Mouse (Mus musculus): ENCODE data around the gene Fbxo28. TPM values are rescaled to one million over a fixed set of nuclear protein-coding genes. Genes with fewer than 3 reads are reported as not detected.
A peak's percentile ranks its signal among the peaks of the same experiment; 100 is the strongest.
"Not testable (repeated sequence)": the region's sequence is repeated elsewhere in the genome, so short reads cannot be mapped to it uniquely, and the experiment has no call there.

The Fbxo28 gene
- polyA plus RNA-seq, 1 experiment from 2014 or later: 32.1 TPM

DNA sequence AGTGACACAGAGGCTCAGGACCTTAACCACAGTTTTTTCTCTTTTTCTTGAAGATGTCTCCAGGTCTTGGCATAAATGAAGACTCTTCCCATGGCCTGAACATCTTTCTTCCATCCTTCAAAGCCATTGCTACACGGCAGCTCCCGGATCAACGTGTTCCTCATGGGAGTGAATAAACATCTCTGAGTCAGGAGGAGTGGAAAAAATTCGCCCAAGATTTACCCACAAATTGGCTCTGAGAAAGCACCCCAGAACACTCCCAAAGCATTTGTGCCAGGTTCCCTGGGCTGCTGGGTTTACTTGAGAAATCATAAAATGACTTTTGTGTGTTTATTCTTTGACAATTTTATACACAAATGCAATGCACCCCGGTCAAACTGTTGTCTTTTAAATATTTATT, 38.5 kb downstream of the Fbxo28 start:
- Histone ChIP-seq H3K27me3 (ENCODE audit: control insufficient read depth, insufficient read depth, low read length) (no peaks in the 10 kb centered on the region), H3K36me3 (ENCODE audit: control insufficient read depth, insufficient read depth, low read length) (no peaks in the 10 kb centered on the region), H3K4me1 (ENCODE audit: control insufficient read depth, insufficient read depth, low read length) (no peaks in the 10 kb centered on the region), H3K4me2 (no peak overlapping the region), H3K4me3 (ENCODE audit: low read depth, low read length) (no peak overlapping the region), H3K27ac (ENCODE audit: low read depth, low read length) (no peak overlapping the region), H3K9ac (ENCODE audit: low read length) (no peak overlapping the region), H3K9me3 (ENCODE audit: control insufficient read depth, low read length) (no peaks in the 10 kb centered on the region)
- DNase-seq (ENCODE audit: low spot score, missing footprints) (peak; percentile 74), ATAC-seq (ENCODE audit: low FRiP score) (no peak)
- WGBS: 90% methylated on average over 5 of the region's 5 CpGs

GRCm38 (mm10) chr1:182302176-182302870, 39.1 kb downstream of the Fbxo28 start:
- Histone ChIP-seq H3K9ac (ENCODE audit: low read length) (no peak overlapping the region), H3K27me3 (ENCODE audit: control insufficient read depth, insufficient read depth, low read length) (no peaks in the 10 kb centered on the region), H3K9me3 (ENCODE audit: control insufficient read depth, low read length) (no peaks in the 10 kb centered on the region), H3K36me3 (ENCODE audit: control insufficient read depth, insufficient read depth, low read length) (no peaks in the 10 kb centered on the region), H3K4me2 (no peak overlapping the region), H3K4me1 (ENCODE audit: control insufficient read depth, insufficient read depth, low read length) (no peaks in the 10 kb centered on the region), H3K4me3 (ENCODE audit: low read depth, low read length) (no peak overlapping the region), H3K27ac (ENCODE audit: low read depth, low read length) (no peak overlapping the region)
- DNase-seq (ENCODE audit: low spot score, missing footprints) (peak; percentile 73), ATAC-seq (ENCODE audit: low FRiP score) (no peak)
- WGBS: 84% methylated on average over 6 of the region's 6 CpGs

GRCm38 (mm10) chr1:182297821-182298220, 43.6 kb downstream of the Fbxo28 start:
- no peak overlapping the region for H3K4me2 ChIP-seq
- H3K27me3 ChIP-seq (ENCODE audit: control insufficient read depth, insufficient read depth, low read length): no peaks in the 10 kb centered on the region
- 95% methylated on average over 5 of the region's 5 CpGs for WGBS
- no peaks in the 10 kb centered on the region for H3K9me3 ChIP-seq (ENCODE audit: control insufficient read depth, low read length)
- no peak overlapping the region for H3K4me3 ChIP-seq (ENCODE audit: low read depth, low read length)
- DNase-seq (ENCODE audit: low spot score, missing footprints): peak; percentile 62
- H3K27ac ChIP-seq (ENCODE audit: low read depth, low read length): no peak overlapping the region
- no peaks in the 10 kb centered on the region for H3K4me1 ChIP-seq (ENCODE audit: control insufficient read depth, insufficient read depth, low read length)
- no peak overlapping the region for H3K9ac ChIP-seq (ENCODE audit: low read length)
- ATAC-seq (ENCODE audit: low FRiP score): no peak
- H3K36me3 ChIP-seq (ENCODE audit: control insufficient read depth, insufficient read depth, low read length): no peaks in the 10 kb centered on the region

DNA sequence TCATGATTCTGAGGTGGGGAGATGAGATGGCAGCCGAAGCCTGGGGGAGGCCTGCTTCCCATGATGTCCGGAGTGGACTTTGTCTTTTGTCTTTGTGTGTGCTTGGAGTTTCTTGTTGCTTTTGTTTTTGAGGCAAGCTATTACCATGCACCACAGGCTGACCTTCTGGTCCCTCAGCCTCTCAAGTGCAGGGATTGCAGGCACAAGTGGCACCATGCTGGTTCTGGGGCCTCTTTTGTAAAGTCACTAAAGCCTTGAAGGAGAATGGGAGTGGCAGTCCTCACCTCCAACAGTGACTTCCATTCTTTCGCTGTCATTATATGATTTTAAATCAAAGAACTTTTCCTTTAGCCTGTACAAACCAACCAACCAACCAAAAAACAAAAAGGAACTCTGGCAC, 44.2 kb downstream of the Fbxo28 start:
- ATAC-seq (ENCODE audit: low FRiP score) (no peak), DNase-seq (ENCODE audit: low spot score, missing footprints) (peak; percentile 23)
- WGBS: 35% methylated on average over 3 of the region's 3 CpGs
- Histone ChIP-seq H3K27ac (ENCODE audit: low read depth, low read length) (no peak overlapping the region), H3K4me2 (no peak overlapping the region), H3K9me3 (ENCODE audit: control insufficient read depth, low read length) (no peaks in the 10 kb centered on the region), H3K27me3 (ENCODE audit: control insufficient read depth, insufficient read depth, low read length) (no peaks in the 10 kb centered on the region), H3K4me1 (ENCODE audit: control insufficient read depth, insufficient read depth, low read length) (no peaks in the 10 kb centered on the region), H3K4me3 (ENCODE audit: low read depth, low read length) (no peak overlapping the region), H3K9ac (ENCODE audit: low read length) (no peak overlapping the region), H3K36me3 (ENCODE audit: control insufficient read depth, insufficient read depth, low read length) (no peaks in the 10 kb centered on the region)

DNA sequence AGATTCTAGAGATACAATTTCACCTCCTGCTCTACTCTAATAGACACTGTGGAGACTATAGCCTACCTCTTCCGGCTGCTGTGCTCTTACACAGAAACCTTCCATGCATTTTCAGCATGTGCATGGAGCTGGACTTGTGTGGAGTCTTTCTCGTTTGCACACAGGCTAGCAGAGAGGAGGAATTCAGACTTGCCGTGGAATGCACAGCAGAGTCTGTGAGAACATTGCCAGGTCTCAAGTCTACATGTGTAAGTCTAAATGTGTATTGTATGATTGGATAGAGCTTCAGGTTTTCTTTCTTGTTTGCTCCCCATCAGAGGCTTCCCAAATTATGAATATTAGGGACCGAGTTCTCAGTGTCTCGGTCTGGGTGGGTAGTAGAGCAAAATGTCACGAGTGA, 44.6 kb downstream of the Fbxo28 start:
- 80% methylated on average over 6 of the region's 6 CpGs for WGBS
- H3K9me3 ChIP-seq (ENCODE audit: control insufficient read depth, low read length): no peaks in the 10 kb centered on the region
- H3K27me3 ChIP-seq (ENCODE audit: control insufficient read depth, insufficient read depth, low read length): no peaks in the 10 kb centered on the region
- no peaks in the 10 kb centered on the region for H3K36me3 ChIP-seq (ENCODE audit: control insufficient read depth, insufficient read depth, low read length)
- DNase-seq (ENCODE audit: low spot score, missing footprints) (peak; percentile 62), ATAC-seq (ENCODE audit: low FRiP score) (no peak)
- no peak overlapping the region for H3K4me3 ChIP-seq (ENCODE audit: low read depth, low read length)
- H3K9ac ChIP-seq (ENCODE audit: low read length): no peak overlapping the region
- H3K27ac ChIP-seq (ENCODE audit: low read depth, low read length): no peak overlapping the region
- H3K4me2 ChIP-seq: no peak overlapping the region
- H3K4me1 ChIP-seq (ENCODE audit: control insufficient read depth, insufficient read depth, low read length): no peaks in the 10 kb centered on the region

GRCm38 (mm10) chr1:182296141-182296540, 45.3 kb downstream of the Fbxo28 start:
- Histone ChIP-seq H3K4me2 (no peak overlapping the region), H3K27me3 (ENCODE audit: control insufficient read depth, insufficient read depth, low read length) (no peaks in the 10 kb centered on the region), H3K36me3 (ENCODE audit: control insufficient read depth, insufficient read depth, low read length) (no peaks in the 10 kb centered on the region), H3K9me3 (ENCODE audit: control insufficient read depth, low read length) (no peaks in the 10 kb centered on the region), H3K4me3 (ENCODE audit: low read depth, low read length) (no peak overlapping the region), H3K4me1 (ENCODE audit: control insufficient read depth, insufficient read depth, low read length) (no peaks in the 10 kb centered on the region), H3K9ac (ENCODE audit: low read length) (no peak overlapping the region), H3K27ac (ENCODE audit: low read depth, low read length) (no peak overlapping the region)
- ATAC-seq (ENCODE audit: low FRiP score) (no peak), DNase-seq (ENCODE audit: low spot score, missing footprints) (no peak)
- 88% methylated on average over 6 of the region's 6 CpGs for WGBS

DNA sequence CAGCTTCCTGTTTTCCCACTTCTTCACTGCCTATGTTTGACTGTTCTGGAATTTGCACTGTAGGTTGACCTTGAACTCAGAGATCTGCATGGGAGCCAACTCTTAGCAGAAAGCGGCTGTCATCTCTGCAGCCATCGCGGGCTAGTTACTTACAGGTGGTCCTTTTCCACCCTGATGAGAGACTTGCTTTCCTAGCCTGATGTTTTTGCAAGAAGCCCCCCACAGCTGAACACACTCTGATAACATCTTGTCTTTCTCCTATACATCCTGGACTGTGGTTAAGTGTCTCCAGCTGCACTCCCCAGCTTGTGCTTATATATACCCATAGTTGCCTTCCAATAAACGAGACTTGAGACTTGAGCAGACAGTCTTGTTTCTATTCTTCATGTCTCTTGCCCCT, 49.1 kb downstream of the Fbxo28 start:
- Histone ChIP-seq H3K9me3 (ENCODE audit: control insufficient read depth, low read length) (no peaks in the 10 kb centered on the region), H3K9ac (ENCODE audit: low read length) (no peak overlapping the region), H3K36me3 (ENCODE audit: control insufficient read depth, insufficient read depth, low read length) (no peaks in the 10 kb centered on the region), H3K27ac (ENCODE audit: low read depth, low read length) (no peak overlapping the region), H3K4me1 (ENCODE audit: control insufficient read depth, insufficient read depth, low read length) (peaks cover 5% of the 10 kb centered on the region; the same call in 1 of the 2 replicates), H3K27me3 (ENCODE audit: control insufficient read depth, insufficient read depth, low read length) (no peaks in the 10 kb centered on the region), H3K4me3 (ENCODE audit: low read depth, low read length) (no peak overlapping the region), H3K4me2 (no peak overlapping the region)
- 74% methylated on average over 4 of the region's 4 CpGs for WGBS
- ATAC-seq (ENCODE audit: low FRiP score) (no peak), DNase-seq (ENCODE audit: low spot score, missing footprints) (peak; percentile 64)

- not testable (repeated sequence) for H3K36me3 ChIP-seq (ENCODE audit: control insufficient read depth, insufficient read depth, low read length); H3K27me3 ChIP-seq (ENCODE audit: control insufficient read depth, insufficient read depth, low read length); H3K4me2 ChIP-seq; H3K9ac ChIP-seq (ENCODE audit: low read length); H3K4me3 ChIP-seq (ENCODE audit: low read depth, low read length); H3K27ac ChIP-seq (ENCODE audit: low read depth, low read length); H3K4me1 ChIP-seq (ENCODE audit: control insufficient read depth, insufficient read depth, low read length); DNase-seq (ENCODE audit: low spot score, missing footprints); H3K9me3 ChIP-seq (ENCODE audit: control insufficient read depth, low read length); ATAC-seq (ENCODE audit: low FRiP score)
- WGBS: 91% methylated on average over 3 of the region's 3 CpGs
Observed at GRCm38 (mm10) chr1:182290741-182291140, 50.7 kb downstream of the Fbxo28 start.

- Histone ChIP-seq H3K27me3 (ENCODE audit: control insufficient read depth, insufficient read depth, low read length) (no peaks in the 10 kb centered on the region), H3K4me2 (no peak overlapping the region), H3K9ac (ENCODE audit: low read length) (no peak overlapping the region), H3K9me3 (ENCODE audit: control insufficient read depth, low read length) (no peaks in the 10 kb centered on the region), H3K36me3 (ENCODE audit: control insufficient read depth, insufficient read depth, low read length) (no peaks in the 10 kb centered on the region), H3K4me1 (ENCODE audit: control insufficient read depth, insufficient read depth, low read length) (peaks cover 5% of the 10 kb centered on the region; the same call in 1 of the 2 replicates), H3K27ac (ENCODE audit: low read depth, low read length) (no peak overlapping the region), H3K4me3 (ENCODE audit: low read depth, low read length) (no peak overlapping the region)
- peak; percentile 26 for DNase-seq (ENCODE audit: low spot score, missing footprints)
- 58% methylated on average over 2 of the region's 2 CpGs for WGBS
- no peak for ATAC-seq (ENCODE audit: low FRiP score)
Observed at GRCm38 (mm10) chr1:182289781-182290180, 51.6 kb downstream of the Fbxo28 start.
